Comparison of ENCODE assay signal across 23 mouse cellular contexts in genomic region chr8:97308304-97308703, GRCm38 (mm10).
DNase-seq lines count a peak whose midpoint lies in the region; ATAC-seq lines count a peak whose summit lies in the region.
"Had no signal": no experiment of that assay in that cellular context is flagged by ENCODE, and none has a peak within 500 bp of the region (broad histone marks: within the 10 kb centered on the region; RNA-seq: fewer than 3 reads in every experiment).

No protein-coding gene starts in this region.

- H3K9ac ChIP-seq in midbrain, embryonic 14.5 days (replicated peaks; ENCODE audit: low read length) = no peak overlapping the region
- H3K9ac ChIP-seq in midbrain, embryonic 16.5 days (ENCODE audit: low read depth, low read length) = no peak overlapping the region
- H3K9ac ChIP-seq: embryonic facial prominence, embryonic 13.5 days; forebrain, embryonic 12.5 days; hindbrain, embryonic 13.5 days had no signal

- H3K9me3 ChIP-seq in midbrain, embryonic 14.5 days (ENCODE audit: control insufficient read depth, low read length) = no peaks in the 10 kb centered on the region
- no peaks in the 10 kb centered on the region for H3K9me3 ChIP-seq in midbrain, embryonic 16.5 days (replicated peaks; ENCODE audit: control insufficient read depth, low read length, poor library complexity, severe bottlenecking)
- H3K9me3 ChIP-seq: embryonic facial prominence, embryonic 13.5 days; forebrain, embryonic 12.5 days; heart, embryonic 10.5 days; hindbrain, embryonic 13.5 days had no signal

- no peaks in the 10 kb centered on the region for H3K4me1 ChIP-seq in midbrain, embryonic 14.5 days (ENCODE audit: control insufficient read depth, insufficient read depth, low read length)
- H3K4me1 ChIP-seq in midbrain, embryonic 16.5 days (ENCODE audit: control insufficient read depth, insufficient read depth, low read length) = no peaks in the 10 kb centered on the region
- H3K4me1 ChIP-seq: embryonic facial prominence, embryonic 13.5 days; forebrain, embryonic 12.5 days; heart, embryonic 10.5 days; hindbrain, embryonic 13.5 days had no signal

- ATAC-seq in midbrain, embryonic 14.5 days (ENCODE audit: low FRiP score, low TSS enrichment) = no peak
- ATAC-seq in midbrain, embryonic 16.5 days = no peak
- ATAC-seq in hematopoietic stem cell, adult 5-6 weeks (replicated peaks in 1 of 2; ENCODE audit: insufficient read depth in 1 of 2, low FRiP score in 2 of 2, low TSS enrichment in 1 of 2, low read depth in 1 of 2, poor library complexity in 2 of 2, severe bottlenecking in 2 of 2) = peak; percentile 45 to 73; a peak in 3 of 4 replicates
- ATAC-seq: CD4-positive, CD25-positive, alpha-beta regulatory T cell, adult 4 months; forebrain, embryonic 16.5 days; Patski had no signal

- 68% methylated on average over 7 of the region's 7 CpGs for WGBS in midbrain, embryonic 14.5 days
- 76% methylated on average over 7 of the region's 7 CpGs for WGBS in midbrain, embryonic 16.5 days

- H3K4me2 ChIP-seq in midbrain, embryonic 14.5 days (ENCODE audit: low read length) = no peak overlapping the region
- H3K4me2 ChIP-seq in midbrain, embryonic 16.5 days (ENCODE audit: low read length) = no peak overlapping the region
- H3K4me2 ChIP-seq: embryonic facial prominence, embryonic 13.5 days; forebrain, embryonic 12.5 days; hindbrain, embryonic 13.5 days had no signal

- H3K27ac ChIP-seq in midbrain, embryonic 14.5 days (replicated peaks; ENCODE audit: low read depth, low read length) = no peak overlapping the region
- H3K27ac ChIP-seq in midbrain, embryonic 16.5 days (ENCODE audit: low read length) = no peak overlapping the region
- H3K27ac ChIP-seq: embryonic facial prominence, embryonic 13.5 days; forebrain, embryonic 12.5 days; heart, embryonic 10.5 days; hindbrain, embryonic 13.5 days had no signal

- no peak overlapping the region for H3K4me3 ChIP-seq in midbrain, embryonic 14.5 days (replicated peaks; ENCODE audit: low read depth, low read length)
- no peak overlapping the region for H3K4me3 ChIP-seq in midbrain, embryonic 16.5 days (ENCODE audit: low read depth, low read length)
- H3K4me3 ChIP-seq: embryonic facial prominence, embryonic 13.5 days; forebrain, embryonic 12.5 days; heart, embryonic 10.5 days; hindbrain, embryonic 13.5 days had no signal

- no peaks in the 10 kb centered on the region for H3K27me3 ChIP-seq in midbrain, embryonic 14.5 days (ENCODE audit: control insufficient read depth, insufficient read depth, low read length)
- no peaks in the 10 kb centered on the region for H3K27me3 ChIP-seq in midbrain, embryonic 16.5 days (ENCODE audit: control insufficient read depth, insufficient read depth, low read depth, low read length)
- H3K27me3 ChIP-seq: embryonic facial prominence, embryonic 13.5 days; forebrain, embryonic 12.5 days; Patski had no signal

- peak; percentile 20 for DNase-seq in midbrain, embryonic 14.5 days
- peak; percentile 37 for DNase-seq in R1 (ENCODE audit: low read depth, low spot score)
- DNase-seq in embryo, embryonic 9.5 days (ENCODE audit: extremely low spot score) = no peak
- no peak for DNase-seq in ovary, postnatal 36 days (ENCODE audit: low spot score)
- DNase-seq: adrenal gland, adult 8-10 months; adrenal gland, postnatal 36 days; B cell, adult 2 months; cerebellum, adult 11 months; cerebellum, adult 8-10 months; cerebellum, postnatal 14 days; gastrocnemius, postnatal 10 days; heart, adult 18-20 months; heart, postnatal 10 days; heart, postnatal 4 days had no signal

- no peaks in the 10 kb centered on the region for H3K36me3 ChIP-seq in midbrain, embryonic 14.5 days (ENCODE audit: control insufficient read depth, insufficient read depth, low read length)
- no peaks in the 10 kb centered on the region for H3K36me3 ChIP-seq in midbrain, embryonic 16.5 days (ENCODE audit: control insufficient read depth, insufficient read depth, low read length)
- H3K36me3 ChIP-seq: embryonic facial prominence, embryonic 13.5 days; forebrain, embryonic 12.5 days; heart, embryonic 10.5 days; hindbrain, embryonic 13.5 days had no signal

Comparison
In these comparisons a context has a peak if more than half of its experiments do, and no peak if none do; other contexts are left out.
1. ATAC-seq: peak in hematopoietic stem cell, adult 5-6 weeks (2 of 2); none in midbrain, embryonic 14.5 days (single experiment) and midbrain, embryonic 16.5 days (single experiment).
2. DNase-seq: peak in midbrain, embryonic 14.5 days (single experiment) and R1 (single experiment); none in embryo, embryonic 9.5 days (single experiment) and ovary, postnatal 36 days (single experiment).